Mouse (Mus musculus): ENCODE measurements around the gene Ndufaf8. TPM values are rescaled to one million over a fixed set of nuclear protein-coding genes. Genes with fewer than 3 reads are reported as not detected.
A peak's percentile ranks its signal among the peaks of the same experiment; 100 is the strongest.

Gene Ndufaf8
- polyA plus RNA-seq, 1 experiment from 2014 or later: 63.4 TPM

GRCm38 (mm10) chr11:120111033-120111432, 12.3 kb downstream of the Ndufaf8 start:
- TF ChIP-seq EP300 (IDR thresholded peaks at IDR 0.05; ENCODE audit: low read depth) (no peak), CTCF (IDR thresholded peaks at IDR 0.05; ENCODE audit: low read depth) (peak; percentile 97)
- DNase-seq: peak; percentile 73
- no peak; the same call in 1 of the 2 replicates for ATAC-seq
- 18% methylated on average over 2 of the region's 2 CpGs for WGBS (ENCODE audit: insufficient replicate concordance)
- no peaks in the 10 kb centered on the region for H3K4me1 ChIP-seq (ENCODE audit: insufficient read depth)
- no peak overlapping the region for H3K4me2 ChIP-seq (ENCODE audit: low read depth, low read length)
- H3K36me3 ChIP-seq (replicated peaks; ENCODE audit: insufficient read depth, low read length): peaks cover 64% of the 10 kb centered on the region
- H3K4me3 ChIP-seq (ENCODE audit: low read depth, low read length): no peak overlapping the region
- H3K9me3 ChIP-seq (ENCODE audit: low read length): no peaks in the 10 kb centered on the region
- no peaks in the 10 kb centered on the region for H3K27me3 ChIP-seq (ENCODE audit: insufficient read depth, low read length)
- H3K9ac ChIP-seq (replicated peaks): no peak overlapping the region
- no peak overlapping the region for H3K27ac ChIP-seq (ENCODE audit: low read depth)

GRCm38 (mm10) chr11:120112136-120112535, 13.4 kb downstream of the Ndufaf8 start:
- Histone ChIP-seq H3K36me3 (replicated peaks; ENCODE audit: insufficient read depth, low read length) (peaks cover 58% of the 10 kb centered on the region), H3K9me3 (ENCODE audit: low read length) (no peaks in the 10 kb centered on the region), H3K27me3 (ENCODE audit: insufficient read depth, low read length) (no peaks in the 10 kb centered on the region), H3K9ac (replicated peaks) (no peak overlapping the region), H3K4me2 (ENCODE audit: low read depth, low read length) (no peak overlapping the region), H3K4me1 (ENCODE audit: insufficient read depth) (no peaks in the 10 kb centered on the region), H3K4me3 (ENCODE audit: low read depth, low read length) (no peak overlapping the region), H3K27ac (ENCODE audit: low read depth) (no peak overlapping the region)
- 86% methylated on average over 4 of the region's 4 CpGs for WGBS (ENCODE audit: insufficient replicate concordance)
- TF ChIP-seq CTCF (IDR thresholded peaks at IDR 0.05; ENCODE audit: low read depth) (no peak), EP300 (IDR thresholded peaks at IDR 0.05; ENCODE audit: low read depth) (no peak)
- ATAC-seq: no peak
- no peak for DNase-seq

GRCm38 (mm10) chr11:120114488-120115215, 15.9 kb downstream of the Ndufaf8 start:
- Histone ChIP-seq H3K27me3 (ENCODE audit: insufficient read depth, low read length) (no peaks in the 10 kb centered on the region), H3K4me2 (ENCODE audit: low read depth, low read length) (no peak overlapping the region), H3K9me3 (ENCODE audit: low read length) (no peaks in the 10 kb centered on the region), H3K4me3 (ENCODE audit: low read depth, low read length) (no peak overlapping the region), H3K36me3 (replicated peaks; ENCODE audit: insufficient read depth, low read length) (peaks cover 57% of the 10 kb centered on the region), H3K9ac (replicated peaks) (no peak overlapping the region), H3K27ac (ENCODE audit: low read depth) (no peak overlapping the region), H3K4me1 (ENCODE audit: insufficient read depth) (no peaks in the 10 kb centered on the region)
- TF ChIP-seq EP300 (IDR thresholded peaks at IDR 0.05; ENCODE audit: low read depth): no peak
- TF ChIP-seq CTCF (IDR thresholded peaks at IDR 0.05; ENCODE audit: low read depth): no peak
- ATAC-seq: no peak
- WGBS (ENCODE audit: insufficient replicate concordance): 87% methylated on average over 21 of the region's 21 CpGs
- DNase-seq: no peak

- H3K4me1 ChIP-seq (ENCODE audit: insufficient read depth): no peaks in the 10 kb centered on the region
- no peak overlapping the region for H3K4me2 ChIP-seq (ENCODE audit: low read depth, low read length)
- no peak overlapping the region for H3K27ac ChIP-seq (ENCODE audit: low read depth)
- H3K36me3 ChIP-seq (replicated peaks; ENCODE audit: insufficient read depth, low read length): peaks cover 65% of the 10 kb centered on the region
- no peak overlapping the region for H3K9ac ChIP-seq (replicated peaks)
- WGBS (ENCODE audit: insufficient replicate concordance): 79% methylated on average over 2 of the region's 2 CpGs
- DNase-seq (no peak), ATAC-seq (no peak)
- H3K9me3 ChIP-seq (ENCODE audit: low read length): no peaks in the 10 kb centered on the region
- no peak overlapping the region for H3K4me3 ChIP-seq (ENCODE audit: low read depth, low read length)
- H3K27me3 ChIP-seq (ENCODE audit: insufficient read depth, low read length): no peaks in the 10 kb centered on the region
- no peak for TF ChIP-seq CTCF (IDR thresholded peaks at IDR 0.05; ENCODE audit: low read depth)
- no peak for TF ChIP-seq EP300 (IDR thresholded peaks at IDR 0.05; ENCODE audit: low read depth)
Observed at GRCm38 (mm10) chr11:120117626-120118025, 18.9 kb downstream of the Ndufaf8 start.

GRCm38 (mm10) chr11:120119108-120119507, 20.4 kb downstream of the Ndufaf8 start:
- DNase-seq (no peak), ATAC-seq (no peak)
- no peak overlapping the region for H3K27ac ChIP-seq (ENCODE audit: low read depth)
- H3K36me3 ChIP-seq (replicated peaks; ENCODE audit: insufficient read depth, low read length): peaks cover 68% of the 10 kb centered on the region
- no peaks in the 10 kb centered on the region for H3K9me3 ChIP-seq (ENCODE audit: low read length)
- H3K4me1 ChIP-seq (ENCODE audit: insufficient read depth): no peaks in the 10 kb centered on the region
- no peak for TF ChIP-seq CTCF (IDR thresholded peaks at IDR 0.05; ENCODE audit: low read depth)
- TF ChIP-seq EP300 (IDR thresholded peaks at IDR 0.05; ENCODE audit: low read depth): no peak
- no peak overlapping the region for H3K4me3 ChIP-seq (ENCODE audit: low read depth, low read length)
- no peaks in the 10 kb centered on the region for H3K27me3 ChIP-seq (ENCODE audit: insufficient read depth, low read length)
- H3K9ac ChIP-seq (replicated peaks): no peak overlapping the region
- no peak overlapping the region for H3K4me2 ChIP-seq (ENCODE audit: low read depth, low read length)
- WGBS (ENCODE audit: insufficient replicate concordance): 92% methylated on average over 7 of the region's 7 CpGs

GRCm38 (mm10) chr11:120119936-120120541, 21.3 kb downstream of the Ndufaf8 start:
- WGBS (ENCODE audit: insufficient replicate concordance): 81% methylated on average over 10 of the region's 10 CpGs
- no peak overlapping the region for H3K4me3 ChIP-seq (ENCODE audit: low read depth, low read length)
- no peak for ATAC-seq
- peaks cover 73% of the 10 kb centered on the region for H3K36me3 ChIP-seq (replicated peaks; ENCODE audit: insufficient read depth, low read length)
- H3K9ac ChIP-seq (replicated peaks): no peak overlapping the region
- DNase-seq: no peak
- no peak for TF ChIP-seq EP300 (IDR thresholded peaks at IDR 0.05; ENCODE audit: low read depth)
- TF ChIP-seq CTCF (IDR thresholded peaks at IDR 0.05; ENCODE audit: low read depth): no peak
- no peak overlapping the region for H3K4me2 ChIP-seq (ENCODE audit: low read depth, low read length)
- H3K27ac ChIP-seq (ENCODE audit: low read depth): no peak overlapping the region
- no peaks in the 10 kb centered on the region for H3K4me1 ChIP-seq (ENCODE audit: insufficient read depth)
- H3K27me3 ChIP-seq (ENCODE audit: insufficient read depth, low read length): no peaks in the 10 kb centered on the region
- H3K9me3 ChIP-seq (ENCODE audit: low read length): no peaks in the 10 kb centered on the region
